Mouse (Mus musculus) megakaryocyte, embryonic 14.5 days (primary cell): ENCODE measurements around the gene Ddx47. TPM values are rescaled to one million over a fixed set of nuclear protein-coding genes. Genes with fewer than 3 reads are reported as not detected.

Experiments used
- H3K27me3 ChIP-seq: replicated peaks from 2 replicates; pipeline ENCODE3; 2012; ENCODE audit warnings: inconsistent platforms
- H3K36me3 ChIP-seq: replicated peaks from 2 replicates; pipeline ENCODE3; 2012; ENCODE audit warnings: low read length, inconsistent platforms, mixed read lengths
- H3K4me1 ChIP-seq: 2 replicates; pipeline ENCODE4 v1.6.1; 2012; ENCODE audit warnings: inconsistent platforms
- H3K4me3 ChIP-seq: replicated peaks from 2 replicates; pipeline ENCODE3; 2012; ENCODE audit warnings: moderate library complexity, mild to moderate bottlenecking, inconsistent platforms
- H3K9me3 ChIP-seq: 2 replicates; pipeline ENCODE4 v1.6.1; 2012; ENCODE audit warnings: inconsistent platforms
- FLI1 ChIP-seq: IDR thresholded peaks from 2 replicates; pipeline ENCODE4 v1.6.1; 2012; ENCODE audit warnings: low read length, inconsistent platforms, mixed read lengths
- GATA1 ChIP-seq: IDR thresholded peaks from 3 replicates; pipeline ENCODE4 v1.6.1; 2012; ENCODE audit warnings: mixed read lengths, low read length, inconsistent platforms, borderline replicate concordance
- polyA plus RNA-seq: library from polyadenylated mRNA; stranded (reverse); fragments of >175 nt; gene quantifications from 2 replicates; pipeline ENCODE4 v1.2.3, GENCODE M21; 2012; ENCODE audit warnings: low replicate concordance; ENCODE audit not compliant: insufficient read depth

The Ddx47 gene
- polyA plus RNA-seq, 1 experiment: 6.6 TPM

GRCm38 (mm10) chr6:135029246-135029645 is 17.8 kb downstream of the Ddx47 start:
- Histone ChIP-seq H3K4me1 (peaks cover 31% of the 10 kb centered on the region), H3K36me3 (peaks cover 11% of the 10 kb centered on the region), H3K9me3 (no peaks in the 10 kb centered on the region), H3K4me3 (no peak overlapping the region), H3K27me3 (peaks cover 16% of the 10 kb centered on the region)
- TF ChIP-seq GATA1: no peak
- no peak for TF ChIP-seq FLI1

DNA sequence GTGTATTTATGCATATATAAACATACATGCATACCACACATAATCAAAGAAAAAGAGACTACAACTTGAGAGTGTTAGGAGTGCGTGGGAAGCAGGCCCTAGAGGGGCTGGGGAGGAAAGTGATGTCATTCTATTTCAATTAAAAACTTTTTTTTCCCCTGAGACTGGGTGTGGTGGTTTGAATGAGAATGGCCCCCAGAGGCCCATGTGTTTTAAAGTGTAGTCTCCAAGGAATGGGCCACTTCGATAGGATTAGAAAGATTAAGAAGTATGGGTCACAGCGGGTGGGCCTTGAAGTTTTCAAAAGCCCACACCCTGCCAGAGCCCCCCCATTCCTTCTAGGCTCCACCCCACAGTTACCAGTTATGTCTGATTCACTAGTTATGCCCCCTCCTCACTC is 27.3 kb downstream of the Ddx47 start:
- Histone ChIP-seq H3K4me3 (no peak overlapping the region), H3K4me1 (peaks cover 9% of the 10 kb centered on the region; the same call in 1 of the 2 replicates), H3K9me3 (peaks cover 18% of the 10 kb centered on the region), H3K36me3 (no peaks in the 10 kb centered on the region), H3K27me3 (peaks cover 35% of the 10 kb centered on the region)
- TF ChIP-seq FLI1: no peak
- no peak for TF ChIP-seq GATA1

DNA sequence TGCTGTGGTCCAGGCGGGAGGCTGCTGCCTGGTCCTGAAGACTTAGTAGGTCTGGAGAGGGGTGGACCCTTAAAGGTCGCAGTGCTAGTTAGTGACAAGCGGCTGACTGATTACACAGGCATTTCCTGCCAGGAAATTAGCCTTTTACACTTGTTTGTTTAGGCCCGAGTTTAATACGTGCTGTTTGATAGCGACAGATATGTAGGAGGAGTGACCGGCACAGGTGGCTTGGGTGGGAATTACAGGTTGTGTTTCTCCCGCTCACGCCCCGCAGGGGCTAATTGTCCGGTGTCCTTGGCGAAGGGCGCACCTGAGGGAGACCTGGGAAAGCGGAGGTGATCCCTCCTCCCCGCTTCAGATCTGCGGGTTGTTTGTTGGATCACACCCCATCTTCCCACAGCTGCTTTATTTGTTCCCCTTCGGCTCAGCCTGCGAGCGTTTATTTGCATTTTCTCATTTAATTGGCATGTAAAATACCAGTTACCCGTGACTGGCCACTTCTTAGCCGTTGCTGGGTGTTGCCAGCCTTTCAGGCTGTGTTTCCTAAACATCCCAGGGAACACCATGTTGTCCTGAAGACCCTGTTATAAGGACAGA is 29.0 kb downstream of the Ddx47 start:
- H3K4me3 ChIP-seq: no peak overlapping the region
- no peaks in the 10 kb centered on the region for H3K36me3 ChIP-seq
- TF ChIP-seq FLI1 (no peak), GATA1 (no peak)
- H3K4me1 ChIP-seq: peaks cover 14% of the 10 kb centered on the region
- peaks cover 18% of the 10 kb centered on the region for H3K9me3 ChIP-seq
- H3K27me3 ChIP-seq: peaks cover 34% of the 10 kb centered on the region

DNA sequence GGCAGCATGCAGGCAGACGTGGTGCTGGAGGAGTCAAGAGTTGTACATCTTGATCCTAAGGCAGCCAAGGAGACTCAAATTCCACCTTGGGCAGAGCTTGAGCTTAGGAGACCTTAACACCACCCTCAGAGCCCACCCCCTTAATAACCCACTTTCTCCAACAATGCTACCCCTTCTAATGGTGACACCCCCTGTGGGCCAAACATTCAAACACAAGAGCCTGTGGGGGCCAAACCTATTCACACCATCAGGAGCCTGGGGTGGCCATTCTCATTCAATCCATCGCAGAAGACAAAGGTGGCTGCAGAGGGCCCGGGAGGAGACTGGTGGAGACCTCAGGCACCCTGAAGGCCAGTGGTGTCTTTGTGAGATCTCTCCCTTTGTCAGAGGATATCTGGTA is 30.5 kb downstream of the Ddx47 start:
- peaks cover 15% of the 10 kb centered on the region for H3K4me1 ChIP-seq
- H3K9me3 ChIP-seq: peaks cover 18% of the 10 kb centered on the region
- TF ChIP-seq FLI1 (no peak), GATA1 (no peak)
- H3K36me3 ChIP-seq: no peaks in the 10 kb centered on the region
- H3K27me3 ChIP-seq: peaks cover 40% of the 10 kb centered on the region
- H3K4me3 ChIP-seq: no peak overlapping the region

GRCm38 (mm10) chr6:135047276-135047675 is 35.9 kb downstream of the Ddx47 start:
- H3K27me3 ChIP-seq: peaks cover 23% of the 10 kb centered on the region
- peaks cover 12% of the 10 kb centered on the region; the same call in 1 of the 2 replicates for H3K4me1 ChIP-seq
- no peak overlapping the region for H3K4me3 ChIP-seq
- no peaks in the 10 kb centered on the region for H3K9me3 ChIP-seq
- no peak for TF ChIP-seq GATA1
- TF ChIP-seq FLI1: no peak
- no peaks in the 10 kb centered on the region for H3K36me3 ChIP-seq

- Histone ChIP-seq H3K9me3 (no peaks in the 10 kb centered on the region), H3K4me3 (no peak overlapping the region), H3K36me3 (no peaks in the 10 kb centered on the region), H3K4me1 (peaks cover 12% of the 10 kb centered on the region; the same call in 1 of the 2 replicates), H3K27me3 (peaks cover 18% of the 10 kb centered on the region)
- TF ChIP-seq FLI1 (no peak), GATA1 (no peak)
Measured at GRCm38 (mm10) chr6:135048509-135048908, 37.1 kb downstream of the Ddx47 start.

DNA sequence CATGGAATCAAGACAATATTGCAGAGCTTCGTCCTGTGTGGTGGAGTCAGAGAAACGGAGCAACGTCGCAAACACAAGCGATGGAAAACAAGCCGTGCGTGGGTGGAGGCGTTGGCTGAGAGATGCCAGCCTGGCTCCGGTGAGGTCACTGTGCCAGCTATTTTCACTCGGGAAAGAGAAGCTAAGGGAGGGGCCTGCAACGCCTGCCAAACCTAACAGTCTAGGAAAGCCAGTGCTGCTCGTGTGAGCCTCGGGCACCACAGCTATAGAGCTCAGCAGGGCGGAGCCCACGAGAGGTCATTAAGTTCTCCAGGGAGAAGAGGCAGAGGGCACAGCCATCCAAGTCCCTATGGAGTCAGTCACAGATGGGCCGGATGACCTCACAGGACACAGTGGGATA is 37.5 kb downstream of the Ddx47 start:
- Histone ChIP-seq H3K9me3 (no peaks in the 10 kb centered on the region), H3K27me3 (peaks cover 17% of the 10 kb centered on the region), H3K36me3 (no peaks in the 10 kb centered on the region), H3K4me3 (no peak overlapping the region), H3K4me1 (peaks cover 12% of the 10 kb centered on the region; the same call in 1 of the 2 replicates)
- TF ChIP-seq FLI1 (no peak), GATA1 (no peak)

GRCm38 (mm10) chr6:135053789-135054188 is 42.4 kb downstream of the Ddx47 start:
- Histone ChIP-seq H3K36me3 (no peaks in the 10 kb centered on the region), H3K4me3 (no peak overlapping the region), H3K9me3 (no peaks in the 10 kb centered on the region), H3K4me1 (peaks cover 4% of the 10 kb centered on the region; the same call in 1 of the 2 replicates), H3K27me3 (peaks cover 29% of the 10 kb centered on the region)
- TF ChIP-seq GATA1 (no peak), FLI1 (no peak)

GRCm38 (mm10) chr6:135055882-135056281 is 44.5 kb downstream of the Ddx47 start:
- Histone ChIP-seq H3K36me3 (no peaks in the 10 kb centered on the region), H3K9me3 (no peaks in the 10 kb centered on the region), H3K4me1 (no peaks in the 10 kb centered on the region), H3K4me3 (no peak overlapping the region), H3K27me3 (peaks cover 29% of the 10 kb centered on the region)
- TF ChIP-seq GATA1 (no peak), FLI1 (no peak)

DNA sequence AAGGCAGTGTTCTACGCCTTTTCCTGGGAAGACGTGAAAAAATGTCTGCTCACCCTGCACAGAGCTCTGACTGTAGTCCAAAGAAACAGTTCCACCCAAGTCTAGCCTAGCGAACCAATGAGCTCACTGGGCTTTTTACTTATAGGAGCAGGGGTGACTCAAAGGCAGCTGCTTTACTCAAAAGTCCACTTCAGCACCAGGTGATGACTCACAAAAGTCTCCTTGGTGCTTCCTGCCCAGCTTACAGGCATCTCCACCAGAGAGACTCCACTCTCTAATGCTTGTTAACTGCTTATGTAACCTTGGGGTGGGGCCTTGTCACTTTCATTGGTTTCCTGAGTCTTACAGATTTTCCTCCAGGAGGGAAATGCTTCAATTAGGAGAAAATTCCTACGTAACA is 49.3 kb downstream of the Ddx47 start:
- Histone ChIP-seq H3K4me3 (no peak overlapping the region), H3K4me1 (peaks cover 8% of the 10 kb centered on the region), H3K9me3 (no peaks in the 10 kb centered on the region), H3K36me3 (no peaks in the 10 kb centered on the region), H3K27me3 (peaks cover 43% of the 10 kb centered on the region)
- TF ChIP-seq GATA1 (no peak), FLI1 (no peak)
